Mouse (Mus musculus): Measurements from ENCODE around the gene Lepr. TPM values are rescaled to one million over a fixed set of nuclear protein-coding genes. Genes with fewer than 3 reads are reported as not detected.
A peak's percentile ranks its signal among the peaks of the same experiment; 100 is the strongest.

Lepr gene
- total RNA-seq (2014; fragmentation: Nextera tagmentation) (not detected in 2 replicates), total RNA-seq (2017) (0.17 TPM in 1 of 2 replicates, not detected in the other)

DNA sequence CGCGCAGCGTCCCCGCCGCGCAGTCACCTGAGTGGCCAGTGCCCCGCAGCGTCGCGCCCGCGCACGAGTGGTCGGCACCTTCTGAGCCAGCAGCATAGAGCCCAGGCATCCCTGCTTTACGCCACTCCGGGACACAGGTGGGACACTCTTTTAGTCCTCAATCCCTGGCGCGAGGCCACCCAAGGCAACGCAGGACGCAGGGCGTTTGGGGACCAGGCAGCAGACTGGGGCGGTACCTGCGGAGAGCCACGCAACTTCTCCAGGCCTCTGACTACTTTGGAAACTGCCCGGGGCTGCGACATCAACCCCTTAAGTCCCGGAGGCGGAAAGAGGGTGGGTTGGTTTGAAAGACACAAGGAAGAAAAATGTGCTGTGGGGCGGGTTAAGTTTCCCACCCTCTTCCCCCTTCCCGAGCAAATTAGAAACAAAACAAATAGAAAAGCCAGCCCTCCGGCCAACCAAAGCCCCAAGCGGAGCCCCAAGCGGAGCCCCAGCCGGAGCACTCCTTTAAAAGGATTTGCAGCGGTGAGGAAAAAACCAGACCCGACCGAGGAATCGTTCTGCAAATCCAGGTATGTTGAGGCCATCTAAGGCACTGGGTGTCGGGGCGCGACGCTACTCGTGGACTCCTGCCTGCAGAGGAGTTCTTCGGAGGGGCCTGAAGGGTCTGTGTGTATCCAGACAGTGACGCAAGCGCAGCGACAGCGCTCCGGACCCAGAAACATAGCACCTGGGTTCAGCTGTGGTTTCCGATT lies at the start of gene Lepr:
TSS of gene Lepr (plus strand) at position 38 of the 755 bp plus-strand sequence.
- no peak for ATAC-seq (replicated peaks; ENCODE audit: poor library complexity, severe bottlenecking)

DNA sequence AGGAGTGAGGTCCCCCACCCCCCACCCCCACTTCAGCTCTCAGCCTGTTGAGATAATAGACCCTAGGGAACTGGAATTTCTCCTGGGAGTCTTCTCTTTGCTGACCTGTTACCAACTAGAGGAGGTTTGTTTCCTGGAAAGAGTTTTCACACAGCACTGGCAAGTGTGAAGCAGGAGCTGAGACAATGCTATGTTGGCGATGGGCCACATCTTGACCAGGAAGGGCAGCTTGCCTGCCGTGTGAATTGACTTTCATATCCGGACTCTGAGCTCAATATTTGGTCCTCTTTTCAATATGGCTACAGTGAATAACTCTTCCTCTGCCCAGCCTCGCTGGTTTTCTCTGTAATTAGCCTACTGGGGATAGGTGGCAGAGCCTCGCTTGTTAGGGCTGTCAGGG lies 48.0 kb upstream of the Lepr start:
- ATAC-seq (replicated peaks; ENCODE audit: poor library complexity, severe bottlenecking): no peak

- no peak for ATAC-seq (replicated peaks; ENCODE audit: poor library complexity, severe bottlenecking)
Measured at GRCm38 (mm10) chr4:101669811-101670210, 47.4 kb upstream of the Lepr start.

DNA sequence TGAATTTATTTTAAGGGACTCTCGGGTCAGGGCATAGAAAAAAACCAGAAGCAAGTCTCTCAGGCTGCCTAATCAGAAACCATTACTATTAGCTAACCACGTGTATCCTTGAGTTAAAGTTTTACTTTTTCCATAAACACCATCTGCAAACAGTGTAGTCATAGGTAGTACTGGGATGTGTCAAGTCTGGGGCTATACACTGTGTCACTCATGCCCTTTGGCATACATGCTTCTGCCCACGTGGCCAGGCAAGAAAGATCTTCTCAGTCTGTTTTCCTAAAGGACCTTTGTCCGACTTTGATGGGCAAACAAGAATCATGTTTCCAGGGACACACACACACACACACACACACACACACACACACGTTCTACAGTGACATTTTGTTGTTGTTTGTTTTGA lies 42.4 kb upstream of the Lepr start:
- no peak for ATAC-seq (replicated peaks; ENCODE audit: poor library complexity, severe bottlenecking)

DNA sequence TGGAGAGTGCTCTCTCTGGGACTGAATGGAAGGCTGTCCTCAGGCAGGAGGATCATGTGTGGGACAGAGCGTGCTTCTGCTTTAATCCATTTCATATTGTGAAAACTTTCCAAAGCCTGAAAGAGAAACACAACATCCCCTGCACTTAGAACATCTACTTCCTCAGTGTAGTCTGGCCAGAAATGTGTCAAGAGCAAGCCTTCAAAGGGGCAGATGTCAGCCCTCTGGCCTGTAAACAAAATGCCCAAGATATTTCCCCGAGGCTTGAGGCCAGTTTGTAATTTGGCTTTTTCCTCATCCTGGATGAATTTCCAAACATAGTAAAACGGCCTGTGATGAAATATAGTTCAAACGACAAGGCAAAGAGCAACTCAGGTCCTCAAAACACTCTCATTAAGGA lies 41.5 kb upstream of the Lepr start:
- peak; percentile 25; the same call in 1 of the 2 replicates for ATAC-seq (replicated peaks; ENCODE audit: poor library complexity, severe bottlenecking)

- no peak for ATAC-seq (replicated peaks; ENCODE audit: poor library complexity, severe bottlenecking)
Measured at GRCm38 (mm10) chr4:101682620-101683019, 34.6 kb upstream of the Lepr start.

DNA sequence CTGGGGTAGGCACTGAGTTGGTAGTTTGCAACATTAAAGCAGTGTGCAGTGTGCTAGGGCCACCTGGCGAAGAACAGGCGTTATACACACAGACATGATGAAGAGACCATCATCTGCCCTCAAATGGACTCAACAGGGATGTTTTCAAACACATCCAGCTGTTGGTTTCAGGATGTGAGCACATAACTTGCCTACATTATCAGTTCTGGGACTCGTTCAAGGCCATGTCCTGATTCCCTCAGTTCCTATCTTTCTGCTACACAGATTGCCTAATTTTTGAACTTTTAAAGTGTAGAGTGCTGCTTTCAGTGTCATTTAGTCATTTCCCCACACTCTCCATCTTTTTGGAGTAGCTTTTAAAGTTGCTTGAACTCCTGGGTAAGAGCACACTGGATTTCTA lies 34.1 kb upstream of the Lepr start:
- no peak for ATAC-seq (replicated peaks; ENCODE audit: poor library complexity, severe bottlenecking)

- ATAC-seq (replicated peaks; ENCODE audit: poor library complexity, severe bottlenecking): no peak
Measured at GRCm38 (mm10) chr4:101684821-101685220, 32.4 kb upstream of the Lepr start.

GRCm38 (mm10) chr4:101686227-101686810 lies 30.9 kb upstream of the Lepr start:
- peak; percentile 66 for ATAC-seq (replicated peaks; ENCODE audit: poor library complexity, severe bottlenecking)

GRCm38 (mm10) chr4:101689241-101689640 lies 28.0 kb upstream of the Lepr start:
- no peak for ATAC-seq (replicated peaks; ENCODE audit: poor library complexity, severe bottlenecking)

DNA sequence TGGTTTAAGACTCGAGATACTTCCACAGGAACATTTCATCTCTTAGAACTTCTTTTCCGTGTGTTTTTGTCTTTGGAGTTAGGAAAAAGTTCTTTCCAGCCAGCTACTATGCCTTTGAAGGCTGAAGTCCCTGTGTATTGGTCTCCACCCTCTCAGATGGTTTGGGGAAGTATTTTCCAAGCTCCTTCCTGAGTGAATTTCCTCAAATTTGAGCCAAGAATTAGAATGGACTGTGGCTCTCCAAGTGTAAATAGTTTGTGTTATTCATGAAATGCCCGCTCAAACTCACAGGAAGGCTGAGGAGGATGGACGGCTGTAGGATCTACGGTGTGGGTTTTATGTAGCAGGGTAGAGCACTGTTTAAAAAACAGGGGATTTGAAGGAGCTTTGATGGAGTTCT lies 27.6 kb upstream of the Lepr start:
- ATAC-seq (replicated peaks; ENCODE audit: poor library complexity, severe bottlenecking): no peak

DNA sequence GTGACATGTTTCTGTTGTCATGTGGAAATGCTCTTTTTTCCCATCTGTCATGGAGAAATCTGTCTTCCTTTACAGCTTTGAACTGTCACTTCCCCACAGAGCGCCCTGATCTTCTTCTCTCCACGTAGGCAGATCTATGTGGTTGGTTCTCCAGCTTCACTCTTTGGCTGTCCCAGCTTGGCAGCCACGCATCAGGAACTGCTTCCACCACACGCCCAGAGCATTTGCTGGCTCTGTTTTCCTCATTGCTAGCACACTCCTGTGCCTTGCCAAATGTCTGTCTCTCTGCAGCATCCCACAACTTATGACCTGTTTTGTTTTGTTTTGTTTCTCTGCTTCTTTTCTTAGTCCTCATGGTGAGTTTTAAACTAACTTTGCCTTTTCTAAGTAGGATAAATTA lies 24.3 kb upstream of the Lepr start:
- no peak for ATAC-seq (replicated peaks; ENCODE audit: poor library complexity, severe bottlenecking)

- ATAC-seq (replicated peaks; ENCODE audit: poor library complexity, severe bottlenecking): no peak
Measured at GRCm38 (mm10) chr4:101694529-101694928, 22.7 kb upstream of the Lepr start.

DNA sequence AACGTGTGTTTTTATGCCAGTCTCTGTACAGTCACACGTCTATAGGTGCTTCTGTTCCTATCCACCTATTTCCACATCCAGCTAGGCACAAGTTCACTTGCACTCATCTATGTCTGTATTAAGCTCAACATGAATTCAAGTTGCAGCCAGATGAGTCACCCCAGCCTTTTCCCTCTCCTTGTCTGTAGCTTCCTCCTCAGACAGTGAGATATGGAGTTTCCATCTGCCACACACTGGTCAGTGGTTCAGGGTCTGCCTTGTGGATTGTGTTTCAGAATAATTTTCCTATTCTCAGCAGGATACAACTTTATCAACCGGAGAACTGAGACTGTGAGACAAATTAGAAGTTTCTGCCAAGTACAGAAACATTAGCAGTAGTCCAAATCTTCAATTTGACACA lies 20.0 kb upstream of the Lepr start:
- ATAC-seq (replicated peaks; ENCODE audit: poor library complexity, severe bottlenecking): no peak

GRCm38 (mm10) chr4:101699423-101699822 lies 17.8 kb upstream of the Lepr start:
- no peak for ATAC-seq (replicated peaks; ENCODE audit: poor library complexity, severe bottlenecking)

- ATAC-seq (replicated peaks; ENCODE audit: poor library complexity, severe bottlenecking): no peak
Measured at GRCm38 (mm10) chr4:101700892-101701640, 16.1 kb upstream of the Lepr start.

GRCm38 (mm10) chr4:101705325-101705724 lies 11.9 kb upstream of the Lepr start:
- ATAC-seq (replicated peaks; ENCODE audit: poor library complexity, severe bottlenecking): no peak

- no peak for ATAC-seq (replicated peaks; ENCODE audit: poor library complexity, severe bottlenecking)
Measured at GRCm38 (mm10) chr4:101707234-101707633, 10.0 kb upstream of the Lepr start.

DNA sequence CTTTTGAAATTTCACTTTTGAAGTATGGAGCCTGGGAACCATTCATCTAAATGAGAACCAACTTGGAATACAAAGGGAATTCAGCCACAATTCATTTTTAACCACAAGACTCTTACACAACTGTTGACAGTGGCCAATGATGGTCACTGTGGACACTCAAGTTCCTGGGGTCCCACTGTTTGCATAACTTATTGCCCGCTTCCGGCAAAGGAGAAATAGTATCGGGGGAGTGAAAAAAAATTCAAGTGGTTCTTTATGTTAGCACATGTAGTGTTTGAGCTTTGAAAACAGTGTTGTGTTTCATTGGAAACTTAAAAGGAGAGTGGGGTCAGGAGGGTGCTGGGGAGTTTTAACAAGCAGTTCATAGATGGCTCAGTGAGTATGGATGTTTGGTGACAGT lies 9.3 kb upstream of the Lepr start:
- ATAC-seq (replicated peaks; ENCODE audit: poor library complexity, severe bottlenecking): no peak

- no peak for ATAC-seq (replicated peaks; ENCODE audit: poor library complexity, severe bottlenecking)
Measured at GRCm38 (mm10) chr4:101710361-101710760, 6.8 kb upstream of the Lepr start.

DNA sequence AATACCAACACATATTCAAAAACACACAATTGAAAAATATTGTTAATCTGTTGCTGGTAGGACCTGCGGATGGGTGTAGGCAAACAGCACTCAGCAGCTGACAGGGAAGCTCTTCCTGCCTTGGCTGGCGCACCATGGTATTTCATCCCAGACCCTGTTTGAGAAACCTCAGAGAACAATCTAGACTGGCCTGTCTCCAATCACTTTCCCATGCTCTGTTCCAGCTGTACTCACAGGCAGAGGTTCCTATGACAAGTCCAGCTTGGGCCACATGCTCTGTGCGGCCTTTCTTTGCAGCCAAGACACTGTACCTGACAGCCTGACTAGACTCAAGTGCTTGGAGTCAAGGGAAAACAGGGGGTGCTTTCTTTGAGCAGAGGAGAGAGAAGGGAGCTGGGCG lies 6.1 kb upstream of the Lepr start:
- ATAC-seq (replicated peaks; ENCODE audit: poor library complexity, severe bottlenecking): no peak
